Mouse (Mus musculus) embryo, embryonic 10 days (tissue): ENCODE measurements around the gene Tanc2.

Source experiments
- DNase-seq: peaks from one replicate; pipeline ENCODE4 v3.0.0-alpha.2; 2015; ENCODE audit warnings: low spot score

The Tanc2 gene

DNA sequence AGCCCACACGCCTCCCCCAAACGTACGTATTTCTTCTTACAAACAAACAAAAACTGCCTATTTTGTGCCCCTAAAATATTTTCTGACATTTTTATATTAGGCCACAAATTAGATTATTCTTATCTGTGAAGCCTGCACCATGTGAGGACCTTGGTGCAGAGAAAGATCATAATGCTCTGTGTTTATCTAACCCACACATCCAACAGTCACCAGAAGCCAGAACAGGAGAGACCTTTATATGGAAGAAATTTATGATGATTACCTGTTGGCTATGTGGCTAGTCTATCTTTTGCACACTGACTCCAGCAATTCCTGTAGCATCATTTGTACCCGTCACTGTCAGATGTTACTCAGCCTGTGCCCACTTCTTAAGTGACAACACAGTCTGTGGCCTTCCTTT, 245.4 kb downstream of the Tanc2 start:
- DNase-seq: no peak

DNA sequence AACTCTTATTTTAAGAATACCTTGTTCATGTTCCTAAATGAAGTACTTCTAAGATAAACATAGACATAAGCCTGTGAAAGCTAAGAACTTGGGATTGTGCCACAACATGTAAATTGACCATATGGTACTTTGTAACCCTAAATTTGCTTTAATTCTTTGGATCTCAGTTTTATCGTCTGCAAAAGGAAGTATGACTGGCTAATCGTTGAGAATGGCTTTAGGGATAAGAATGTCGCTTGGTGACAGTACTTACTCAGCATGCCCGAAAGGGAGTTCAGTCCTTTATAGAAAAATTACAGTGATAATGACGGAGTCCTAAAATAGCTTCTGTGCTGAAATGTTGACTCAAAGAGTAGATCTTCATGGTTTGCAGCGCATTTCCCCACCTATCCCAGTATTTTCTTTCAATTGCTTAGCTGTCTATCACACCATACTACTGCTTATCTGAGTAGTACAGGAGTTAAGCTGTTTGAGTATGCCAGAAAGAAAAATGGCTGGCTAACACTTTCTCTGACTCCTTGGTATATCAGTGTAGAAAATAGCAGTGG, 246.6 kb downstream of the Tanc2 start:
- DNase-seq: no peak

DNA sequence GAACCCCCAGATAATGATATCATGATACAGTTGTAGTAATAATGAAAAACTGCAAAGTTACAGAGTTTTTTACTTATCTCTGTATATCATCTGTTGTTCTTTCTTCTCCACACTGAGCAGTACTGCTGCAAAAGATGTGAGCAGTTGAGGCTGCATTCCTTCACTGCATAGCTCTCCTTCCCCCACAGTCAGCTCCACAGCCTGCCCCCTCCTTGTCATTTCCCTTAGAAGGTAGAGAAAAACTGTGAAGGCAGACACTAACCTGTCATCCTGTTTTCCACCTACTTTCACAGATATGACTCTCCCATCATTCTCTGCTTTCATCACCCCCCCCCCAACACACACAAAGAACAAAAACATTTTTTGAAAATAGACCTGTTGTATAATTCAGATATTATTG, 248.2 kb downstream of the Tanc2 start:
- no peak for DNase-seq

DNA sequence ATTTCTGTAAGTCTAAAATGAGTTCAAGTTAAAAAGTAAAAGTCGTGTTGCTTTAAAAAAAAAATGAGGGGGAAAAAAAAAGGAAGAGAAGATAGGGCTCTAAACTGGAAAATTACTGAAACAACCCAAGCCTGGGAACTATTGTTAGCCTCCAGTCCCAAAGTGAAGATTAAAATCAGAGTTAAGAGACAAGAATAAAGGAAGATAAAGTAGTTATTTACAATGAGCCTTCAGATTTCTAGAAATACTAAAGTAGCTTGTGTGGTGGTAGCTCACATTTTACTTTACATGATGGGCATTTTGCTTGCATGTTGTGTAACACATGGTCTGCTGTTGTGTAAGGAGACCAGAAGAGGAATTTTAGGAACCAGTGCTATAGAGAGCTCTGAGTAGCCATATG, 256.1 kb downstream of the Tanc2 start:
- no peak for DNase-seq

DNA sequence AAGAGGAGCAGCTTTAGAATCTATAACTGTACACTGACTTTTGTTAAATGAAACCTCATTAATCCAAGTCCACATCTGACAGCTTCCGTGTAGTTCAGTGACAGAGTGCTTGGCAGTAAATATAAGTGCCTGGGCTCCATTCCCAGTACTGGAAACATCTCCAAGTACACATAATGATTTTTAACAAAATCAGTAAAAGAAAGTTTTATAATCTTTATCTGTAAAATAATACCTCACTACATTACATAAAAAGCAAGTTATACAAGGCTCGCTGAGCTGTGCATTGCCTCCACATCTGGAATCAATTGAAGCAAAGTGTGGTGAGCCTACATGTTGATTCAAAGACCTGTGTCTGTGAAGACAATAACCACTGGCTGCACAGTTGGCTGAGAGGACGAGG, 265.7 kb downstream of the Tanc2 start:
- DNase-seq: peak; percentile 43

DNA sequence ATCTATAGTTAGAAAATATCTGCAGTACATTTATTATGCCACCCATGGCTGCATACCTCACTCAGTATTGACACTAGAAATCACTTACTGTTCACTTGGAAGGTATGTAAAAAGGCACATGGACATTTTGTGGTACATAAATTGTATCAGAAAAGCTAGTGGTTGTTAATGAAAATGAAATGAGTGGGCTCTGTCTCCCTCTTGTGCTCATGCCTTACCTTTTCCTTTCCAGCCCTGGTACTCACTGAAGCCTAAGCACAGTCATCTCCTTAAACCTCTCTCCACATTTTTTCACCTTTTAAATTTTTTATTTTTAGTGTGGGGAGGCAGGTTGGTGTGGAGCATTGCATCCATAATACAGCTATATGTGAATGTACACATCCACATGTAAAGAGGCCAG, 268.3 kb downstream of the Tanc2 start:
- DNase-seq: no peak

DNA sequence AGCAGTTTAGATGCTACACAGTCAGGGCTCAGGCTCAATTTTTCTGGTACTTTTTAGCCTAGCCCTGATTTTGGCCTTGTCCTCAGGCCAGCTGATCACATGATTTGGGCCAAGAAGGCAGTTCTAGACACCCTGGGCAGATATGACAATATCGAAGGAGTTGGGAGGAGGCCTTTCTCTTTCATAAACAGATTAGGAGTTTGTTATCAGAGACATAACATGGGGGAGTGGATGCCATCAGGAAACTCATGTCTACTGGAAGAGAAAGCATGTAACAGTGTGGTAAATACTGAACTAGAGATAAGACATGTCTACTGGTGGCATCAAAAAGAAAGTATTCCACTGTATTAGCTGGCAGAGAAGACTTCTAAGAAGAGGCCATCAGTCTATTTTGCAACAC, 295.8 kb downstream of the Tanc2 start:
- no peak for DNase-seq

DNA sequence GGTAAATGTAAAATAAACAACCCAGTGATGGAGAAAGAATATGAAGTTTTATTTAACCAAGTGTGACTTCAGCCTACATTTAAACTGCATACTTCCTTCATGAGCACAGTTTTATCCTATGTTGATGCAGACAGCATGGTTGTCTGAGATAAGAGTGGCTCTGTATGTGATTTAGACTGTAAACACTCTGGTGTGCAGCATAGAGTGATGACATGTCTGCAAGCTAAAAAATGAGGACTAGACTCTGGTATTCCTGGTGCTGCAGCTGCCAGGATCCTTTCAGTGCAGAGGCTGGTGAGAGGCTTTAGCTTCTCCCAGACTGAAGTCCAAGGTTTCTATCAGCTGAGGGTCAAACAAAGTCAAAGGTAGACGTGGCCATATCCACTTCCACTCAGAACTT, 297.5 kb downstream of the Tanc2 start:
- DNase-seq: no peak

DNA sequence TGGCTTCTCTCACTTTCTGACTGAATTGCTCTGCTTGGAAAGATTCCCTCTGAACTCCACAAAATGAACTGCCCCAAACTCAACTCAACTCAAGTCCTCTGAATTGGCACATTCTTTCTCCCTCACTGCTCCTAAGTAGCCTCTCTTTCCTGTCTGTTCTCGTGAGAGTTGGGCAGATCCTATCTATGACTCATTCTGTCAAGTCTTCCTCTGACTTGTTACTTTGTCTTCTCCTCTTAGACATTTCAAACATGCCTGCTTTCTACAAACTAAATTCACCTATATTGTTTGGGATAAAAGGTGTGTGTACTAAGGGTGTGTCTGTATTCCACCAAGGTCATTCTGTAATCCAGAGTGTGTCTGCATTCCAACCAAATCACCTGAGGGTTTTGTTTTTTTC, 309.4 kb downstream of the Tanc2 start:
- DNase-seq: no peak

DNA sequence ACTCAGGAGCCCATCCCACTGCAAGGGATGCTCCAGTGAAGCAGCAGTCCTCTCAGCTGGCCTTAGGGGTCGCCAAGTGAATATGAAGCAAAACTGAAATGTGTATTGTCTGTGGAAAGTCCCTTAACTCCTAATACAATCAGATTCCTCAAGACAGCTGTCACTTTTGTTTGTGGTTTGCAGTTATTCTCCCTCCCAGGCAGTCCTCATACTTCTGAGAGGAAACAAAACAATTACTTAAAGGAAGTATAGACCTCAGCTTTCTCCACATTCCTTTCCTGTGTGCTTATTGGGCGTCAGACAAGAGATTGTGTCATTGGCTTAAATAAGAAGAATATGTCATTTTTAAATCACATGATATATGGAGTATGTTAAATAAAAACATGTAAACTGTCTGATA, 311.7 kb downstream of the Tanc2 start:
- no peak for DNase-seq

DNA sequence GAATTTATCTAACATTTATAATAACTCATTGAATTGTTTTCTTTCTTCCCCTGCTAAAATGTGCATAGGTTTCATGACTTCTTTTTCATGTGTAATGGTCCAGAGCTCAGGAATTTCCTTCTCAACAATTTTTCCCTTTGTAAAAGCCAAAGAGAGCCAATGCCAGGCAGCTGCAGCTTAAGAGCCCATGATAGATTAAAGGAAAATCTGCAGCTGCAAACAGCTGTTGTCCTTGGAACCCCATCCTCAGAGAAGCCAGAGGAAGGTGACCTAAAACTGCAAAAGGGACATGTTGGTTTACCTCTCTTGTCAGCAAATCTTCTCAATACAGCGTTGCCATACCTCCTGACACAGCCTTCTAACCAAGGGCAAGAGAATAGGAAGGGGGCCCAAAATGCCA, 313.2 kb downstream of the Tanc2 start:
- DNase-seq: no peak

DNA sequence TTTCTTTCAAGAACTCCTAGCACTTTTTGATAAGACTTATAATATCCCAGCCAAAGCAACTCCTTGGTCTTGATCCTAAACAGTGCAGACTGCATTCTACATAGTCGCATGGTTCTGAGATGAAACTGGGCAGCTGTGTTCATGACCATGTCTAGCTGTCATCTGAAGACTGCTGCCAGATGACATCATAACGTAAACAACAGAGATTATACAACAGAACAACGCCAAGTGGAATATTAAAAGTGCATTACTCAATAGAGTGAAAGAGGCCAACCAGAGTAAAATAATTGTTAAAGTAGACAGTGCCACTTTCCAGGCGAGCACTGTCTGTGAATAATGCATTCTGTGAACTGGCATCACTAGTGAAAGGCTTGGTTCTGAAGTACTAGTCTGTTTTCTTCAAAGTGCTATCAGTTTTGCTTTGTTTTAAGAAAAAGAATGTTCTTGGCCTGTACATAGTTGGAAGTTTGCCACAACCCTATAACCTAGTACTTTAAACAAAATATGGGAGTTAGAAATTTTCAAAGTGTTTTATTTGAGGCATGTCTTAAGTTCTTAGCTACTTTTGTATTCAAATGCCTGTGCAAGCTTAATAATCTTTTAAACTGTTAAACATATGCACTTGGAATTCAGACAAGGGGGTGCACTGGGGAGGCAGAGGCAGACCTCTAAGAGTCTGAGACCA, 315.9 kb downstream of the Tanc2 start:
- no peak for DNase-seq

DNA sequence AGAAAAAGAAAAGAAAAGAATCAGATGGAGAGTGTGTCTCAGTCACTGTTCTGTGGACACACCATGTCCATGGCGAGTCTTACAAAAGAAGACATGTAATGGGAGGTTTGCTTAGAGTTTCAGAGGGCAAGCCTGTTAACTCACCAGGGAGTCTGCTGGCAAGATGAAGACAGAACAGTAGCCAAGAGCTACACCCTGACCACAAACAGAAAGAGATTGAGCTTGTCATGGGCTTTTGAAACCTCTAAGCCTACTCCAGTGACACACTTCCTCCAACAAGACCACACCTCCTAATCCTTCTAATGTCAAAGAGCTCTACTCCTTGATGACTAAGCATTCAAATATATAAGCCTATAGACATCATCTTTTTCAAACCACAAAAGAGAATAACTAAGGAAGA, 317.6 kb downstream of the Tanc2 start:
- no peak for DNase-seq

DNA sequence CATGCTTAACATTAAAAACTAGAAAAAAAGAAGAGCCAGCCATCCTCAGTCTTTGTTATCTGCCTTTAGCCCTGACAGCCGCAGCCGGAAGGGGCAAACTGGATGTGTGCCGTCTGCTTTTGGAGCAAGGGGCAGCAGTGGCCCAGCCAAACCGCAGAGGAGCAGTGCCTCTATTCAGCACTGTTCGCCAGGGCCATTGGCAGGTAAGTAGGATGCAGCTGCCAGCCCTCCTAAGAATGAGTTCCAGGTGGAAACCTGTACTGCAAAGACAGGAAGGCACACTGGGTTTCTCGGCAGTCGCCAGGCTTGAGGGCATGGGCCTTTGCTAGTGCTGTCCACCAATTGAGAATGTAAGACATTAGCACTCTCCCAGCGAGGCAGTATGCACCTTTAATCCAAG, 319.1 kb downstream of the Tanc2 start:
- no peak for DNase-seq

DNA sequence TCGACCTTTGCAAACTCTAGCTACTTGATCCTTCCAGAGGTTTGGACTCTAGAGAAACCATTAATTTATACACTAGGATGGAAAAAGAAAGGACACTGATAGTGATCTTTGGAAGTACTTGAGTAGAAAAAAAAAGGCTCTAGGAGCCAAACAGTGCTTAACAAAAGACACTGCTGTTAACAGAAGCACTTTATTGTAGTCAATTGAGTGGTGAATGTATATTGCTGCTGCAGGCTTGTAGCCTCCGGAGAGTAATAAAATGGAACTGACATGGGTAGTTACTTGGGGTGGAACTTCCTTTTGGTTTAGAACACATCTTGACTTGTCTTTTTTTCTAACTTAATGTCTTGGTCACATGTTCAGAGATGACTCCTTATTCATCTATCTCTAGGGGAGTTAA, 319.8 kb downstream of the Tanc2 start:
- DNase-seq: no peak

DNA sequence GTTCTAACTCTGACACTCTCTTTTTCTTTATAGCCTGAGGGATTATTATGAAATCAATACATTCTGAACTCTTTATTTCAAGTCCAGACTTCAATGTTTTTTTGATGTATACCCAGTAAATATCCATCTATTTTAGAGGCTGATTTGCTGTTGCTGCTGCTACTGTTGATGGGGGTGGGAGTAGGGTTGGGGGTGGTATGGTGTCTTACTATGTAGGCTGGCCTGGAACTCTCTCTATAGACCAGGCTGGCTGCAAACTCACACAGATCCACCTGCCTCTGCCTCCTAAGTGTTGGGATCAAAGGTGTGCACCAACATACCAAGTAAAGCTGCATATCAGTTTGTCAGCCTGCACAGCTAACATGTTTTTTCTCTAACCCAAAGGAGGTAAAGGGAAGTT, 321.4 kb downstream of the Tanc2 start:
- DNase-seq: no peak

DNA sequence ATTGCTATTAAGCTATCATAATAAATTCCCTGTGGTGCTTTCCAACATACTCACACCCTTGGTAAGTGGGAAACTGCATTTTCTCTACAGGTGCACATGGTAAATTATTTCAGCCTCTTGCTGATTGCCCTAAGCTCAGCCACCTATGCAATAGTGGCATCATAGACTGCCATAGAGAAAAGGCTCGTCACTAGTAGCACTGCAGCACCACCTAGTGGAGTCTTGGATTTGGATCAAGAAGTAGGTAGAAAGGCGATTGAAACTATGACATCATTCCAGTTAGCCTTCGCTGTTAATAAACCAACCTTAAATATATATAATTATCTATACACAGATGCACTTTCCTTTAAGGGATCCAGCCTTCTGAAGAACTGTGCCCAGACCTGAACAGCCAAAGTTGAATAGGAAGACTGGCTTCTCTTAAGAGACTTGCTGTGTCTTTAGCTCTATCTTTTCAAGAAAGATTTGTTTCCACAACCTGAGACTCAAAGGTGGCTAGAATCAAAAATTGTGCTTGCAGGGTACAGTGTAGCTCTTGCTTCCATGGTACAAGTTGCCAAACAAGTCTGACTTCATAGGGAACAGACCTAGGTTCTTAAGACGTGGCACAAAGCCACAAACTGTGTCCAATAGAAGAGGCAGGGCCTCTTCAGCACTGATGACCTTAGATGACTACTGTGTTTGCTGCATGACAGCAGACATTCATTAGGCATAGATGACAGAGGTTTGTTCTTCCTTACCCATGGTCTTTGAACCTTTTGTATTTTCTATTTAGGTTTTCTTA, 322.0 kb downstream of the Tanc2 start:
- DNase-seq: peak; percentile 90

DNA sequence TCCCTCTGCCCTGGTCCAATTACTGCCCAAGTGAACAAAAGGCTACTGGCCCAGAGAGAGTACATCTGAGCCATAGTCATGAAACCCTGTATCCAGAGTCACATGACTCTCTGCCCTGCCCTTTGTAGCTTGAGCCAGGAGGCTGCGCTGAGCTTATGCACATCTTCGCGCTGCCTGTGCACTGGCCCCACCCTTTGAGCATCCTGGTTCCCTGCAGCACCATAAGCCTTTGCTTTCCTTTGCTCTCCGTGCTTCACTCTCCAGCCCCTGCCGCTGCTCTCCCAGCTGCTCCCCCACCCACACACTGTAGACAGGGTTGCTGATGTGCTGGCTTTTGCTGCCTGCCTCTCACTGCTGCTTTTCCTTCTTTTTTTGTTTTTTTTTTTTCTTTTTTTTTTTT, 323.8 kb downstream of the Tanc2 start:
- DNase-seq: no peak

DNA sequence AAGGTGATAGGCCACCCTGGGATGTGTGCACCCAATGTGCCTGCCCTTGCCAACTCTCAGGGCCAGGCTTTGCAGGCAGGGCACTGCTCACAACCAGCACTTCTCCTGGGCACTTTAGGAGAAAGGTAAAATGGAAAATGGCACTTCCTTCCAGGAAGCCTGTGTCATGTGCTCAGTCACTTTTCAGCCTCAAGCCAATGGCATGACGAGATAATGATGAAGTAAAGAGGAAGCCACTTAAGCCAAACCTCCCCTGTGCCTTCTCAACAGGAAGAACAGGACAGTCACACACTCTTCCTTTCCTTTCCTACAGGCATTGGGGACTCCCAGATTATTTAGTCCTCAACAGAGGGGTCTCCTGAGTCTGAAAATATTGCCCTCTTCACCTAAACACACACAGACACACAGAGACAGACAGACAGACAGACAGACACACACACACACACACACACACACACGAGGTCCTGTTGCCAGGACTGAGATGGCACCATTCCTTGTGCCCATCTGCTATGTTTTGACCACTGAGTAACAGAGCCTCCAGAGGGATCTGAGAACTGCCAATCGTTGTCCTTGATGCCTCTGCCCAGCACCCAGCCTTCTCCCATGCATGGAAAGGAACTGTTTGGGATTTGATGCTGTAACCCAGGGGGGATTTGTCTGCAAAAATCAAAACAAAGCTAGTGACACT, 330.5 kb downstream of the Tanc2 start:
- no peak for DNase-seq

DNA sequence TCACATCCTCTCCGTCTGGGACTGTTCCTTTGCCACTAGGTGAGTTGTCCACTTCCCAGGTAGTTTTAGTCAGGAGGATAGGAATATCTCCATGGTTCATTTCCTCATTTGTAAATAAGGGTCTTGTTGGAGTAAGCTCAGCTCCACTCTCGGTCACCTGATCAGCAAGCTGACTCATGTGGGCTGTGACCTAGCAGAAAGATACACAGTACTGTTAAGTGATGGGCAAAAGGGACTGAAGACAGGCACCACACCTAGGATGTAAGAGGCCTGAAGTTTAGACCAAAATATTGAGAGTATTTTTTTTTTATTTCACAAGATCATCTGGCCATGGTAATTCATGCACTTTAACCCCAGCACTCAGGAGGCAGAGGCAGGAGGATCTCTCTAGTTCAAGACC, 331.1 kb downstream of the Tanc2 start:
- DNase-seq: no peak

DNA sequence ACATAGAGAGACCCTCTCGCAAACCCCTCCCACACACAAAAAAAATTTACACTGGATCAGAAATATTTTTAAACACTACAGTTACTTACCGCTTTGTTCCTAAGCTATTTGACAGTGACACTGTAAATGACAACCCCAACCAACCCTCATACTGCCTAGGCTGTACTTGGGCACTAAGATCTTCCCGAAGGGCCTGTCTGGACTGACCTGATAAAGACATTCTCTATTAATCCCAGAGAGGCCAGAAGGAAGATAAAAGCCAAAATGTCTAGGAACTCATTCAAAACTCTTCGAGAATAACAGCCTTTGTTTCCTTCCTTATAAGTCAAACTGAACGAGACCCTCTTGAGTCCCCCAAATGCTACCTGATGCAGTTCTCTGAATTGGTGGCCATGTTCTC, 331.5 kb downstream of the Tanc2 start:
- DNase-seq: no peak

DNA sequence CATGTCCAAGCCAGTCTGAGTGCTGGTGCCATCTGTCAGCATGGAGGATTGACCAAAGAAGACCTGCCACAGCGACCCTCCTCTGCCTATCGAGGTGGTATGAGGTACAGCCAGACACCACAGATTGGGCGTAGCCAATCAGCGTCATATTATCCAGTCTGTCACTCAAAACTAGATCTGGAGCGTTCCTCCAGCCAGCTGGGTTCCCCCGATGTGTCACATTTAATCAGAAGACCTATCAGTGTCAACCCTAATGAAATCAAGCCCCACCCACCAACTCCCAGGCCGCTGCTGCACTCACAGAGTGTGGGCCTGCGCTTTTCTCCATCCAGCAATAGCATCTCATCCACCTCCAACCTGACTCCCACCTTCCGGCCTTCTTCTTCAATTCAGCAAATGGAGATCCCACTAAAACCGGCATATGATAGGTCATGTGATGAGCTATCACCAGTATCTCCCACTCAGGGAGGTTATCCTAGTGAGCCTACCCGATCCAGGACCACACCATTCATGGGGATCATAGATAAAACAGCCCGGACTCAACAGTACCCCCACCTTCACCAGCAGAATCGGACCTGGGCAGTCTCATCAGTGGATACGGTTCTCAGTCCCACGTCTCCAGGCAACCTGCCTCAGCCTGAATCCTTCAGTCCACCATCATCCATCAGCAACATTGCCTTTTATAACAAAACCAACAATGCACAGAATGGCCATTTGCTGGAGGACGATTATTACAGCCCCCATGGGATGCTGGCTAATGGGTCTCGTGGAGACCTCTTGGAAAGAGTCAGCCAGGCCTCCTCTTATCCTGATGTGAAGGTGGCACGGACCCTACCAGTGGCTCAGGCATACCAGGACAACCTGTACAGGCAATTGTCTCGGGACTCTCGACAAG, 333.2 kb downstream of the Tanc2 start:
- no peak for DNase-seq
